Mouse (Mus musculus): ENCODE measurements around the gene Bbip1. TPM values are rescaled to one million over a fixed set of nuclear protein-coding genes. Genes with fewer than 3 reads are reported as not detected.

The Bbip1 gene
- polyA plus RNA-seq (2011; ENCODE audit: insufficient read length, low read depth, missing spikeins) = 60.0 and 61.6 TPM in 2 replicates

- TF ChIP-seq CTCF (IDR thresholded peaks at IDR 0.05; ENCODE audit: borderline replicate concordance, insufficient read depth, low read length) = no peak
- peak; percentile 99 for TF ChIP-seq POLR2A (IDR thresholded peaks at IDR 0.05; ENCODE audit: low read depth, low read length)
- Histone ChIP-seq H3K27ac (ENCODE audit: insufficient read depth, low read length) (peak within 1 kb of the TSS; percentile 87), H3K4me1 (ENCODE audit: control insufficient read depth, insufficient read depth, low read length) (no peaks in the 10 kb centered on the region), H3K4me3 (ENCODE audit: insufficient read depth, low read length) (peak within 1 kb of the TSS; percentile 71)
These were observed at the start of gene Bbip1, which contains the start of gene Shoc2 for GRCm38 (mm10) chr19:53943802-53944785. Bbip1 (minus strand) TSS chr19:53944627. Shoc2 (plus strand) TSS chr19:53944306.

GRCm38 (mm10) chr19:53993860-53994259, 49.4 kb upstream of the Bbip1 start:
- H3K4me1 ChIP-seq (ENCODE audit: control insufficient read depth, insufficient read depth, low read length) = no peaks in the 10 kb centered on the region
- no peak overlapping the region for H3K27ac ChIP-seq (ENCODE audit: insufficient read depth, low read length)
- TF ChIP-seq CTCF (IDR thresholded peaks at IDR 0.05; ENCODE audit: borderline replicate concordance, insufficient read depth, low read length) (no peak), POLR2A (IDR thresholded peaks at IDR 0.05; ENCODE audit: low read depth, low read length) (no peak)
- no peak overlapping the region for H3K4me3 ChIP-seq (ENCODE audit: insufficient read depth, low read length)

- Histone ChIP-seq H3K4me3 (ENCODE audit: insufficient read depth, low read length) (no peak overlapping the region), H3K4me1 (ENCODE audit: control insufficient read depth, insufficient read depth, low read length) (no peaks in the 10 kb centered on the region), H3K27ac (ENCODE audit: insufficient read depth, low read length) (no peak overlapping the region)
- no peak for TF ChIP-seq CTCF (IDR thresholded peaks at IDR 0.05; ENCODE audit: borderline replicate concordance, insufficient read depth, low read length)
- no peak for TF ChIP-seq POLR2A (IDR thresholded peaks at IDR 0.05; ENCODE audit: low read depth, low read length)
These were observed 46.1 kb upstream of the Bbip1 start for GRCm38 (mm10) chr19:53990538-53990937.

GRCm38 (mm10) chr19:53984628-53985027, 40.2 kb upstream of the Bbip1 start:
- no peak overlapping the region for H3K4me3 ChIP-seq (ENCODE audit: insufficient read depth, low read length)
- TF ChIP-seq POLR2A (IDR thresholded peaks at IDR 0.05; ENCODE audit: low read depth, low read length) (no peak), CTCF (IDR thresholded peaks at IDR 0.05; ENCODE audit: borderline replicate concordance, insufficient read depth, low read length) (no peak)
- H3K4me1 ChIP-seq (ENCODE audit: control insufficient read depth, insufficient read depth, low read length) = no peaks in the 10 kb centered on the region
- H3K27ac ChIP-seq (ENCODE audit: insufficient read depth, low read length) = no peak overlapping the region

GRCm38 (mm10) chr19:53983336-53983735, 38.9 kb upstream of the Bbip1 start:
- Histone ChIP-seq H3K4me3 (ENCODE audit: insufficient read depth, low read length) (no peak overlapping the region), H3K27ac (ENCODE audit: insufficient read depth, low read length) (no peak overlapping the region), H3K4me1 (ENCODE audit: control insufficient read depth, insufficient read depth, low read length) (no peaks in the 10 kb centered on the region)
- TF ChIP-seq CTCF (IDR thresholded peaks at IDR 0.05; ENCODE audit: borderline replicate concordance, insufficient read depth, low read length) (no peak), POLR2A (IDR thresholded peaks at IDR 0.05; ENCODE audit: low read depth, low read length) (no peak)

- no peak overlapping the region for H3K4me3 ChIP-seq (ENCODE audit: insufficient read depth, low read length)
- TF ChIP-seq CTCF (IDR thresholded peaks at IDR 0.05; ENCODE audit: borderline replicate concordance, insufficient read depth, low read length) (no peak), POLR2A (IDR thresholded peaks at IDR 0.05; ENCODE audit: low read depth, low read length) (no peak)
- no peaks in the 10 kb centered on the region for H3K4me1 ChIP-seq (ENCODE audit: control insufficient read depth, insufficient read depth, low read length)
- no peak overlapping the region for H3K27ac ChIP-seq (ENCODE audit: insufficient read depth, low read length)
These were observed 37.6 kb upstream of the Bbip1 start for GRCm38 (mm10) chr19:53982041-53982440.

- H3K4me3 ChIP-seq (ENCODE audit: insufficient read depth, low read length) = no peak overlapping the region
- no peak overlapping the region for H3K27ac ChIP-seq (ENCODE audit: insufficient read depth, low read length)
- peaks cover 2% of the 10 kb centered on the region; the same call in 1 of the 2 replicates for H3K4me1 ChIP-seq (ENCODE audit: control insufficient read depth, insufficient read depth, low read length)
- no peak for TF ChIP-seq POLR2A (IDR thresholded peaks at IDR 0.05; ENCODE audit: low read depth, low read length)
- no peak for TF ChIP-seq CTCF (IDR thresholded peaks at IDR 0.05; ENCODE audit: borderline replicate concordance, insufficient read depth, low read length)
These were observed 29.2 kb upstream of the Bbip1 start for GRCm38 (mm10) chr19:53973656-53974055.

GRCm38 (mm10) chr19:53971938-53972337, 27.5 kb upstream of the Bbip1 start:
- TF ChIP-seq POLR2A (IDR thresholded peaks at IDR 0.05; ENCODE audit: low read depth, low read length) = no peak
- no peak for TF ChIP-seq CTCF (IDR thresholded peaks at IDR 0.05; ENCODE audit: borderline replicate concordance, insufficient read depth, low read length)
- no peak overlapping the region for H3K4me3 ChIP-seq (ENCODE audit: insufficient read depth, low read length)
- H3K4me1 ChIP-seq (ENCODE audit: control insufficient read depth, insufficient read depth, low read length) = peaks cover 2% of the 10 kb centered on the region
- peak overlapping the region; percentile 4 for H3K27ac ChIP-seq (ENCODE audit: insufficient read depth, low read length)

- H3K4me1 ChIP-seq (ENCODE audit: control insufficient read depth, insufficient read depth, low read length) = peaks cover 2% of the 10 kb centered on the region
- no peak overlapping the region for H3K27ac ChIP-seq (ENCODE audit: insufficient read depth, low read length)
- H3K4me3 ChIP-seq (ENCODE audit: insufficient read depth, low read length) = no peak overlapping the region
- no peak for TF ChIP-seq CTCF (IDR thresholded peaks at IDR 0.05; ENCODE audit: borderline replicate concordance, insufficient read depth, low read length)
- TF ChIP-seq POLR2A (IDR thresholded peaks at IDR 0.05; ENCODE audit: low read depth, low read length) = no peak
These were observed 24.8 kb upstream of the Bbip1 start for GRCm38 (mm10) chr19:53969226-53969625.
